Mouse (Mus musculus) testis, adult 2 months (tissue): ENCODE results near the gene Gm37240. TPM values are rescaled to one million over a fixed set of nuclear protein-coding genes. Genes with fewer than 3 reads are reported as not detected.

Experiments used
- H3K27ac ChIP-seq: fragments of 200-500 bp; 2 replicates; pipeline ENCODE4 v1.5.1; 2012; ENCODE audit warnings: low read depth, low read length; ENCODE audit not compliant: control insufficient read depth, insufficient read depth
- H3K27me3 ChIP-seq: fragments of 200-500 bp; 2 replicates; pipeline ENCODE4 v1.6.1; 2012; ENCODE audit warnings: mild to moderate bottlenecking, low read length, moderate library complexity; ENCODE audit not compliant: control insufficient read depth, insufficient read depth
- H3K36me3 ChIP-seq: fragments of 200-500 bp; 2 replicates; pipeline ENCODE4 v1.6.1; 2012; ENCODE audit warnings: mild to moderate bottlenecking, low read length; ENCODE audit not compliant: control insufficient read depth, insufficient read depth
- H3K4me1 ChIP-seq: fragments of 200-500 bp; 2 replicates; pipeline ENCODE4 v1.6.1; 2012; ENCODE audit warnings: low read length; ENCODE audit not compliant: control insufficient read depth, insufficient read depth
- H3K4me3 ChIP-seq: fragments of 200-500 bp; 2 replicates; pipeline ENCODE4 v1.5.1; 2012; ENCODE audit warnings: low read depth, mild to moderate bottlenecking, low read length, moderate library complexity, mixed read lengths; ENCODE audit not compliant: control insufficient read depth
- CTCF ChIP-seq: fragments of 200-500 bp; IDR thresholded peaks from 2 replicates; pipeline ENCODE4 v1.5.1; 2012; ENCODE audit warnings: low read depth, mild to moderate bottlenecking, inconsistent platforms, low read length, moderate library complexity; ENCODE audit not compliant: control insufficient read depth, insufficient read depth, insufficient replicate concordance
- POLR2A ChIP-seq: fragments of 200-500 bp; IDR thresholded peaks from 2 replicates; pipeline ENCODE4 v1.6.1; 2012; ENCODE audit warnings: low read depth, mild to moderate bottlenecking, inconsistent platforms, low read length, moderate library complexity; ENCODE audit not compliant: control insufficient read depth
- polyA plus RNA-seq: library from polyadenylated mRNA; depleted of rRNA; stranded (reverse); fragments of >200 nt; gene quantifications from 2 replicates; pipeline ENCODE4 v1.2.3, GENCODE M21; 2012

Gm37240 gene
- polyA plus RNA-seq, 1 experiment = not detected

- H3K36me3 ChIP-seq = no peaks in the 10 kb centered on the region
- H3K4me1 ChIP-seq = no peaks in the 10 kb centered on the region; the same call in 1 of the 2 replicates
- no peak overlapping the region for H3K4me3 ChIP-seq
- no peaks in the 10 kb centered on the region for H3K27me3 ChIP-seq
- no peak overlapping the region for H3K27ac ChIP-seq
- no peak for TF ChIP-seq POLR2A
These were observed 833.8 kb downstream of the Gm37240 start for GRCm38 (mm10) chr3:85053526-85053925.

- Histone ChIP-seq H3K4me1 (no peaks in the 10 kb centered on the region), H3K36me3 (no peaks in the 10 kb centered on the region), H3K27me3 (no peaks in the 10 kb centered on the region), H3K27ac (no peak overlapping the region), H3K4me3 (no peak overlapping the region)
- no peak for TF ChIP-seq CTCF
- no peak for TF ChIP-seq POLR2A
These were observed 835.1 kb downstream of the Gm37240 start for GRCm38 (mm10) chr3:85052196-85052595.

DNA sequence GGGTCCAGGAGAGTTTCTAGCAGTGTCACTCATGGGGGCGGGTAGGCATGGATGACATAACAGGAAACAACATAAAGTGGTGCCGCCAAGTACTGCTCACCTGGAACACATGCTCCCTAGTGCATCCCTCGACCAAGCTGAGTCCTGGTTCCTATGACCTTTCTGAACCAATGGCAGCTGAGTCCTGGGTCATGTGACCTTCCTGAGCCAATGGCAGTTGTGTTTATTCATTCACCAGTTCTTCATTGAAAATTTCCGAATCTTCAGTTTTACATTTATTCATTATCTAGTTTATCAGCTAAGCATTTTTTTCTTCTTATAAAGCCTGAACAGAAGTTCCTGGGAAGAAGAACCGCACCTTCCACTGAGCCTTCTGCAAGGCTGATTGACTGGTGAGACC lies 838.7 kb downstream of the Gm37240 start:
- Histone ChIP-seq H3K4me1 (no peaks in the 10 kb centered on the region), H3K27me3 (no peaks in the 10 kb centered on the region), H3K27ac (no peak overlapping the region), H3K4me3 (peak overlapping the region; percentile 57), H3K36me3 (no peaks in the 10 kb centered on the region)
- TF ChIP-seq POLR2A (no peak), CTCF (no peak)

- Histone ChIP-seq H3K4me1 (no peaks in the 10 kb centered on the region), H3K27me3 (no peaks in the 10 kb centered on the region), H3K27ac (no peak overlapping the region), H3K36me3 (no peaks in the 10 kb centered on the region), H3K4me3 (no peak overlapping the region)
- TF ChIP-seq CTCF = no peak
- TF ChIP-seq POLR2A = no peak
These were observed 843.6 kb downstream of the Gm37240 start for GRCm38 (mm10) chr3:85043679-85044218.

GRCm38 (mm10) chr3:85042126-85042525 lies 845.2 kb downstream of the Gm37240 start:
- Histone ChIP-seq H3K27me3 (no peaks in the 10 kb centered on the region), H3K36me3 (no peaks in the 10 kb centered on the region), H3K27ac (no peak overlapping the region), H3K4me1 (no peaks in the 10 kb centered on the region), H3K4me3 (no peak overlapping the region)
- TF ChIP-seq POLR2A (no peak), CTCF (no peak)

- Histone ChIP-seq H3K36me3 (no peaks in the 10 kb centered on the region), H3K27me3 (no peaks in the 10 kb centered on the region), H3K4me3 (no peak overlapping the region), H3K27ac (no peak overlapping the region), H3K4me1 (no peaks in the 10 kb centered on the region)
- no peak for TF ChIP-seq CTCF
- no peak for TF ChIP-seq POLR2A
These were observed 858.2 kb downstream of the Gm37240 start for GRCm38 (mm10) chr3:85029141-85029540.

- Histone ChIP-seq H3K4me3 (no peak overlapping the region), H3K36me3 (no peaks in the 10 kb centered on the region), H3K4me1 (no peaks in the 10 kb centered on the region), H3K27me3 (no peaks in the 10 kb centered on the region), H3K27ac (no peak overlapping the region)
- TF ChIP-seq POLR2A (no peak), CTCF (no peak)
These were observed 862.3 kb downstream of the Gm37240 start for GRCm38 (mm10) chr3:85024817-85025705.

DNA sequence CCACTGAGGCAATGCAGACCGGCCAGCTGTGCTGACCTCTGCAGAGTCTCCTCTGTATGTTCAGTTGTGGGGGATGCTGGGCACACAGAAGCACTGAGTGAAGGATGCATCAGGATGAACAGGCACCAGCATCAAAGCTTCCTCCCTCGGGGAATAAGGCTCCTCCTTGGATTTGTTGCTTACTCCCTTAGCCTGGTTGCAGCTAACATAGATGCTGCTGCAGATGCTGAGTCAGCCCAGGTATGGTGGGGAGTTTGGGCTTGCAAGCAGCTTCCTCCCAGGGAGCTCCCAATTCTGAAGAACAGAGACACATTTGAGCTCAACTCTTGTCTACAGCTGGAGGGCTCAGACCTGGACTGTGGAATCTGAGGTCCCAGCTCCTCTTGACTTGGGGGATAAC lies 863.1 kb downstream of the Gm37240 start:
- TF ChIP-seq POLR2A (no peak), CTCF (no peak)

More for the DNA sequence above, 863.1 kb downstream of the Gm37240 start:
- Histone ChIP-seq H3K36me3 (no peaks in the 10 kb centered on the region), H3K4me1 (no peaks in the 10 kb centered on the region), H3K27me3 (no peaks in the 10 kb centered on the region), H3K27ac (no peak overlapping the region), H3K4me3 (no peak overlapping the region)
